Mouse (Mus musculus) hindbrain, embryonic 15.5 days (tissue): ENCODE measurements around the gene Car2. TPM values are rescaled to one million over a fixed set of nuclear protein-coding genes. Genes with fewer than 3 reads are reported as not detected.

ENCODE experiments used
- polyA plus RNA-seq: library from polyadenylated mRNA; unstranded; fragments of >200 nt; fragmentation: Nextera tagmentation; extraction: Ambion mirVana; gene quantifications from 2 replicates; pipeline ENCODE4 v1.2.1, GENCODE M21; 2015

Car2 gene
- polyA plus RNA-seq, 1 experiment from 2014 or later, result 43.5 TPM

Other genes starting within 250 kb of the Car2 start
- gene Car13, start 244.5 kb upstream of the Car2 start, polyA plus RNA-seq, result 1.9 and 2.3 TPM in 2 replicates
- gene Car1, start 77.9 kb upstream of the Car2 start, polyA plus RNA-seq, result not detected in 2 replicates
- gene Car3, start 22.8 kb upstream of the Car2 start, polyA plus RNA-seq, result 1.9 and 2.1 TPM in 2 replicates